Mouse (Mus musculus): Measurements from ENCODE around the gene Gm37240. TPM values are rescaled to one million over a fixed set of nuclear protein-coding genes. Genes with fewer than 3 reads are reported as not detected.

Gene Gm37240
- polyA plus RNA-seq, 1 experiment from 2014 or later = 3.3 TPM

DNA sequence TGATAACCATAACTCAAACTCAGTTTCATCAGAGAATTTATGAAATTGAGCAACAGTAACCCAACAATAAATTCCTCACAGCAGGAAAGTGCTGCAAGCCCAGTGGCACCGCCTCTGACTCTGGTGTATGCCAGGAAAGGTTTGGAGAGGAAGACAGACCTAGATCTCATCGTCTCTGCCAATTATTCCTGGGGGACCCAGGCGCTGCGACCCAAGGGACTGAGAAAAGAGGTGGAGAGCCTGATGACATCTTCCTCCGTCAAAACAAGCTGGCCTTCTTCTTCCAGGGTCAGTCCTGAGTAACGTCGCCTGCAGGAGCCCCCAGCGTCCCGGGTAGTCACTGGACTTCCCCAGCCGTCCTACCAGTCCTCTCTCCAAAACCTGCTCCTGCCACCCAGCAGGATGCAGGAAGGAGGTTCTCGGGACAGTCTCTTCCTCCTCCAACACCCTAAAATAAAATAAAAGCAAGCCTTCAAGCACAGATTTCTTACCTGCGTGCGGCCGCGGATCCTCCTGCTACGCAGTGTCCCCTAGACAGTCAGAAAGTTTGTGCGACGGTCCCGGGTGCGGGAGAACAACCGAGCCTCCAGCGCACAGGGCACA is 581 bp downstream of the Gm37240 start:
- H3K9me3 ChIP-seq (ENCODE audit: control insufficient read depth) = no peaks in the 10 kb centered on the region
- peak overlapping the region; percentile 69 for H3K9ac ChIP-seq (ENCODE audit: low read depth, low read length)
- H3K36me3 ChIP-seq (ENCODE audit: control insufficient read depth, insufficient read depth) = no peaks in the 10 kb centered on the region
- peak overlapping the region; percentile 72 for H3K4me2 ChIP-seq (replicated peaks; ENCODE audit: low read depth)
- no peaks in the 10 kb centered on the region for H3K27me3 ChIP-seq (replicated peaks; ENCODE audit: control insufficient read depth, insufficient read depth, low read length)
- peak overlapping the region; percentile 84 for H3K27ac ChIP-seq (ENCODE audit: low read depth, low read length)
- 3% methylated on average over 22 of the region's 22 CpGs for WGBS
- peak; percentile 1; the same call in 1 of the 2 replicates for ATAC-seq
- TF ChIP-seq CTCF (IDR thresholded peaks at IDR 0.05; ENCODE audit: low read depth) = no peak
- peak overlapping the region; percentile 53 for H3K4me3 ChIP-seq (ENCODE audit: low read depth, low read length)
- H3K4me1 ChIP-seq (replicated peaks; ENCODE audit: control insufficient read depth, insufficient read depth, low read length) = no peaks in the 10 kb centered on the region

GRCm38 (mm10) chr3:85885906-85886305 is 1.4 kb downstream of the Gm37240 start:
- Histone ChIP-seq H3K4me3 (ENCODE audit: low read depth, low read length) (no peak overlapping the region), H3K4me2 (replicated peaks; ENCODE audit: low read depth) (peak overlapping the region; percentile 72)

DNA sequence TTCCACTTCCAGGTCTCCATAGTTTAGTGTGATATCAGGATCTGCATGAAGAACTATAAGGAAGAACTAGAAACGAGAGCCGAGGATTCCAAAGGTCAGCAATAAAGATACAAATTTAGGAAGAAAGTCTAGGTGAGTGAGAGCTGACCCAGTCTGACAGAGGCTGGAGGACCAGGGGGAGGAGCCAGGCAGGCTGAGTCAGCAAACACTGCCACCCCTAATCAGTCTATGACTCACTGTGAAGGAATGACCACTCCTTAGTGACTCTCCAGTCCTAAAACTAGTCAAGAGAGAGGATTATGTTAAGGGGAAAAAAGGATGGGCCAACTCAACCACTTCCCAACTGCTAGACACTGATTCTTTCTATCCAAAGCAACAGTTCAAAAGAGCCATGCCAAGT is 6.6 kb downstream of the Gm37240 start:
- Histone ChIP-seq H3K9ac (ENCODE audit: low read depth, low read length) (no peak overlapping the region), H3K36me3 (ENCODE audit: control insufficient read depth, insufficient read depth) (no peaks in the 10 kb centered on the region), H3K9me3 (ENCODE audit: control insufficient read depth) (no peaks in the 10 kb centered on the region), H3K27me3 (replicated peaks; ENCODE audit: control insufficient read depth, insufficient read depth, low read length) (no peaks in the 10 kb centered on the region), H3K4me3 (ENCODE audit: low read depth, low read length) (no peak overlapping the region), H3K4me1 (replicated peaks; ENCODE audit: control insufficient read depth, insufficient read depth, low read length) (no peaks in the 10 kb centered on the region), H3K27ac (ENCODE audit: low read depth, low read length) (no peak overlapping the region), H3K4me2 (replicated peaks; ENCODE audit: low read depth) (no peak overlapping the region)
- TF ChIP-seq CTCF (IDR thresholded peaks at IDR 0.05; ENCODE audit: low read depth) = no peak
- ATAC-seq = peak; percentile 97
- 35% methylated on average over 2 of the region's 2 CpGs for WGBS

More at GRCm38 (mm10) chr3:85885906-85886305, 1.4 kb downstream of the Gm37240 start:
- H3K27me3 ChIP-seq (replicated peaks; ENCODE audit: control insufficient read depth, insufficient read depth, low read length) = no peaks in the 10 kb centered on the region
- H3K4me1 ChIP-seq (replicated peaks; ENCODE audit: control insufficient read depth, insufficient read depth, low read length) = no peaks in the 10 kb centered on the region
- no peak for TF ChIP-seq CTCF (IDR thresholded peaks at IDR 0.05; ENCODE audit: low read depth)
- H3K27ac ChIP-seq (ENCODE audit: low read depth, low read length) = no peak overlapping the region
- no peak for ATAC-seq
- WGBS = 86% methylated on average over 1 of the region's 1 CpGs
- no peaks in the 10 kb centered on the region for H3K9me3 ChIP-seq (ENCODE audit: control insufficient read depth)
- H3K36me3 ChIP-seq (ENCODE audit: control insufficient read depth, insufficient read depth) = no peaks in the 10 kb centered on the region
- H3K9ac ChIP-seq (ENCODE audit: low read depth, low read length) = no peak overlapping the region

DNA sequence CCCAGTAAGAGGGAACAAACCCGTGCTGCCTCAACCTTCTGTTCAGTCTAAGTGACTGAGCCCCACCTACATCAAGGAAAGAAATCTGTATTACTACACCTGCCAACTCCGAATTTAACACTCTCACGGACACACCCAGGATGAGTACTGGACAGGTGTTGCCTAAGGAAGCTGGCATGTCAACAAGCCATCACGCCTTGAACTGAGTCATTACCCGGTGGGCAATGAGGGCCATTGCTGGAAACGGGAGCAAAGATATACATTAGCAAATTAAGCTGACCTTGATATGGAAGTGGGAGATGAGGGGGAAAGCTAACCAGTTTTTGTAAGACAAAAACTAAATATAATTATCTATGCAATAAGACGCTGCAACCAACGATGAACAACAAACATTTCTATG is 7.2 kb downstream of the Gm37240 start:
- WGBS = 61% methylated on average over 8 of the region's 8 CpGs
- Histone ChIP-seq H3K4me3 (ENCODE audit: low read depth, low read length) (no peak overlapping the region), H3K4me2 (replicated peaks; ENCODE audit: low read depth) (no peak overlapping the region), H3K4me1 (replicated peaks; ENCODE audit: control insufficient read depth, insufficient read depth, low read length) (no peaks in the 10 kb centered on the region), H3K27ac (ENCODE audit: low read depth, low read length) (no peak overlapping the region), H3K27me3 (replicated peaks; ENCODE audit: control insufficient read depth, insufficient read depth, low read length) (no peaks in the 10 kb centered on the region), H3K36me3 (ENCODE audit: control insufficient read depth, insufficient read depth) (no peaks in the 10 kb centered on the region), H3K9me3 (ENCODE audit: control insufficient read depth) (no peaks in the 10 kb centered on the region), H3K9ac (ENCODE audit: low read depth, low read length) (no peak overlapping the region)
- TF ChIP-seq CTCF (IDR thresholded peaks at IDR 0.05; ENCODE audit: low read depth) = no peak
- no peak for ATAC-seq

- WGBS = 60% methylated on average over 5 of the region's 5 CpGs
- ATAC-seq = no peak
- H3K36me3 ChIP-seq (ENCODE audit: control insufficient read depth, insufficient read depth) = no peaks in the 10 kb centered on the region
Measured at GRCm38 (mm10) chr3:85878911-85879310, 8.4 kb downstream of the Gm37240 start.

GRCm38 (mm10) chr3:85863996-85864395 is 23.3 kb downstream of the Gm37240 start:
- Histone ChIP-seq H3K4me1 (replicated peaks; ENCODE audit: control insufficient read depth, insufficient read depth, low read length) (no peaks in the 10 kb centered on the region), H3K4me2 (replicated peaks; ENCODE audit: low read depth) (no peak overlapping the region), H3K36me3 (ENCODE audit: control insufficient read depth, insufficient read depth) (no peaks in the 10 kb centered on the region), H3K27ac (ENCODE audit: low read depth, low read length) (no peak overlapping the region), H3K4me3 (ENCODE audit: low read depth, low read length) (no peak overlapping the region), H3K27me3 (replicated peaks; ENCODE audit: control insufficient read depth, insufficient read depth, low read length) (no peaks in the 10 kb centered on the region), H3K9me3 (ENCODE audit: control insufficient read depth) (no peaks in the 10 kb centered on the region), H3K9ac (ENCODE audit: low read depth, low read length) (no peak overlapping the region)
- 32% methylated on average over 3 of the region's 3 CpGs for WGBS
- no peak for ATAC-seq
- no peak for TF ChIP-seq CTCF (IDR thresholded peaks at IDR 0.05; ENCODE audit: low read depth)

More at GRCm38 (mm10) chr3:85878911-85879310, 8.4 kb downstream of the Gm37240 start:
- Histone ChIP-seq H3K9ac (ENCODE audit: low read depth, low read length) (no peak overlapping the region), H3K27ac (ENCODE audit: low read depth, low read length) (no peak overlapping the region), H3K4me1 (replicated peaks; ENCODE audit: control insufficient read depth, insufficient read depth, low read length) (no peaks in the 10 kb centered on the region), H3K4me3 (ENCODE audit: low read depth, low read length) (no peak overlapping the region), H3K27me3 (replicated peaks; ENCODE audit: control insufficient read depth, insufficient read depth, low read length) (no peaks in the 10 kb centered on the region), H3K4me2 (replicated peaks; ENCODE audit: low read depth) (no peak overlapping the region), H3K9me3 (ENCODE audit: control insufficient read depth) (no peaks in the 10 kb centered on the region)
- TF ChIP-seq CTCF (IDR thresholded peaks at IDR 0.05; ENCODE audit: low read depth) = no peak

All from intestine, postnatal 0 days (tissue).